Mouse (Mus musculus): Measurements from ENCODE around the gene Mpg. TPM values are rescaled to one million over a fixed set of nuclear protein-coding genes. Genes with fewer than 3 reads are reported as not detected.
"Not testable (repeated sequence)": the region's sequence is repeated elsewhere in the genome, so short reads cannot be mapped to it uniquely, and the experiment has no call there.

Mpg gene
- 15.3 and 21.3 TPM in 2 replicates for total RNA-seq (2021)
- long read RNA-seq, experiment 1, transcript Mpg-201 (4 exons, 1,737 nt): major isoform, 28 of 36 reads
- long read RNA-seq, experiment 1, partial matches to known transcripts: 2 of 36 reads
- long read RNA-seq, experiment 1, other reads (novel, unspliced or antisense): 6 of 36 reads
- long read RNA-seq, experiment 2, transcript Mpg-201 (4 exons, 1,737 nt): major isoform, 17 of 26 reads
- long read RNA-seq, experiment 2, partial matches to known transcripts: 3 of 26 reads
- long read RNA-seq, experiment 2, other reads (novel, unspliced or antisense): 6 of 26 reads

- DNase-seq: peak; percentile 96
Observed at GRCm38 (mm10) chr11:32226124-32226871, at the start of gene Mpg. TSS of gene Mpg (plus strand) at chr11:32226505.

- no peak for DNase-seq
Observed at GRCm38 (mm10) chr11:32178506-32178905, 47.8 kb upstream of the Mpg start.

- DNase-seq: no peak
Observed at GRCm38 (mm10) chr11:32181246-32181645, 45.1 kb upstream of the Mpg start.

- peak; percentile 85 for DNase-seq
Observed at GRCm38 (mm10) chr11:32181973-32182868, 44.1 kb upstream of the Mpg start.

DNA sequence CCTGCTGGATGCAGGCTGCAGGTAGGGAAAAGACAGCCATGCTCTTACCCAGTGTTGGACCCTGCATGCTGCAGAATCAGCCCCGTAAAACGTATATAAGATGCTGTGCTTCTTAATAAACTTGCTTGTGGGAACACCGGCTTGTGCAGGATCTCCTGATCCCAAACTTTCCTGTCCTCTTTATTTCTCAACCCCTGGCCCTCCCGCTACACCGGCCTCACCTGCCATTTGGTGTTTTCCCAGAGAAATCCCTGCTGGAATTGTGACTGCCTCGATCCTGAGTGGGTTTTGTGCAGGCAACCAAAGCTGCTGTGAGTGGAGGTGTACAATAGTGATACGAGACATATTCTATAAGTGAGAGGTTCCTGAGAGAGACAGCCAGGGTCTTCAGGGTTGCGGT, 41.8 kb upstream of the Mpg start:
- DNase-seq: no peak

DNA sequence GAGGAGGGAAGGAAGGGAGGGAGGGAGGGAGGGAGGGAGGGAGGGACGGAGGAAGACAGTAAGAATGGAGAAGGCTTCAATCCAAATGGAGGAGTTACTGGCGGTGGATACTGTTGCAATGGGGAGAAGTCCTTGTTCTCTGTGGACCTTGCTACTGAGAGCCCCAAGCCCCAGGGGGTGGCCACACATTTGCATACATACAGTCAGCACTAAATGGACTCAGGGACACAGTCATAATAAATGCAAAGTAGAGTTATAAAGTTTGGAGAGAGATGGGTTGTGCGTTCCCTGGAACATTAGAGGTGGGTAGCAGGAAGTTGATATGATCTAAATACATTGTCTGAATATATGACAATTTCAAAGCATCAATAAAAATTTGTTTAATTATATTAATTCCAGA, 40.3 kb upstream of the Mpg start:
- no peak for DNase-seq

- no peak for DNase-seq
Observed at GRCm38 (mm10) chr11:32187256-32187655, 39.0 kb upstream of the Mpg start.

DNA sequence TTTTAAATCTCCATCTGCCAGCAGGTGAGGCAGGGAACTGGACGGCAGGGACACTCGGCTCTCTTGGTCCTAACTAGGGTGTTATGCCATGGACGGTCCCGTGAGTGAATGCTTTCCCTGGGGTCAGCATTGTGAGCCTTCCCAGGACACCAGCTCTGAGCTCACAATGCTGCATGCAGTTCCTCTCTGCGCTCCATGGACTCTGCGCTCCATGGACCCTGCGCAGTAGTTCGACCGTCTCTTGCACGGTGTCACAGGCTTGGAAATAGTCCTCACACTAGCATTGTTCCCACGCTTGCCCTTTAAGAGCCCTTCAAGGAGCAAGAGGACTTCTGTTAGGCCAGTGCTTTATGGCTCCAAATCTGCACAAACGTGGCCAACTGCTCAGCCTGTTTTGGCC, 37.4 kb upstream of the Mpg start:
- DNase-seq: no peak

- no peak for DNase-seq
Observed at GRCm38 (mm10) chr11:32189434-32189833, 36.9 kb upstream of the Mpg start.

GRCm38 (mm10) chr11:32190119-32190518, 36.2 kb upstream of the Mpg start:
- DNase-seq: no peak

DNA sequence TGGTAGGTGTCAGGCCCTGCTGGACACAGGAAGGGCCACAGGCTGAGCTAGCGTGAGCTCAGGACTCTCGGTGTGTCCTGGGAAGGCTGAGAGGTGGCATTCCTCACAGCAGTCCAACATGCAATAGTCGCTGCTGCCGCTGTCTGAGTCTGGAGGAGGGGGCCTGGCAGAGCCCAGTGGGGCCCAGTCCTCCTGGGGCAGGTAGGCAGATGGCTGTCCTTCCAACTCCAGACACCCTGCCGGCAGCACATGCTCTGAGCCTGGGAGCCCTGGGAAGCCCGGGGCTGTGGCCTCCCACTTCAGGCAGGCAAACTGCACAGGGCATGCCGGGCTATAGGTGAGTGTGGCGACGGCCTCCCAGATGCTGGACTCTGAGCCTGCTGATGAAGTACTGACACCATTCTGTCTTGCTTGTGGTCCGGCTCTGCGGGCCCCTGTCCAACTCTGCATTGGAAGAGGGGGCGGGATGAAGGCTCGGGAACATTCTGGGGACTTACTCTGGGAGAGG, 35.6 kb upstream of the Mpg start:
- DNase-seq: no peak

GRCm38 (mm10) chr11:32193156-32193555, 33.1 kb upstream of the Mpg start:
- no peak for DNase-seq

- no peak for DNase-seq
Observed at GRCm38 (mm10) chr11:32194086-32194485, 32.2 kb upstream of the Mpg start.

DNA sequence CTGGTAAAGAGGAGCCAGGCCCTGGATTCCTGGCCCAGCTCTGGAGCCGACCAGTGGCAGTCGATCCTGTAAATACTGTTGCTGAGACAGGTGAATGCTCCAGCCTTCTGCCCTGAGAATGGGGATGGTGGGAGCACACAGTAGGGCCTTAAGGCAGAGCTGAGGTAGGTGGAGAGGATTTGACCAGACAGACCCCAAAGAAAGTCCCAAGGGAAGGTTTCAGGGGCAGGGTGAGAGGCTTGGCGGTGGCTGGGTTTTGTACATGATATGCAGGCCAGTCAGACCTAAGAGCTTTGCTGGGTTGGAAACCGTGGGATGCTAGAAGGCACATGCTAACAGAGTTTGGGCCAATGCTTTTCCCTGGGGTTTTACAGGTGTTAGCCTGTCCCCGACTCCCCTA, 31.7 kb upstream of the Mpg start:
- no peak for DNase-seq

DNA sequence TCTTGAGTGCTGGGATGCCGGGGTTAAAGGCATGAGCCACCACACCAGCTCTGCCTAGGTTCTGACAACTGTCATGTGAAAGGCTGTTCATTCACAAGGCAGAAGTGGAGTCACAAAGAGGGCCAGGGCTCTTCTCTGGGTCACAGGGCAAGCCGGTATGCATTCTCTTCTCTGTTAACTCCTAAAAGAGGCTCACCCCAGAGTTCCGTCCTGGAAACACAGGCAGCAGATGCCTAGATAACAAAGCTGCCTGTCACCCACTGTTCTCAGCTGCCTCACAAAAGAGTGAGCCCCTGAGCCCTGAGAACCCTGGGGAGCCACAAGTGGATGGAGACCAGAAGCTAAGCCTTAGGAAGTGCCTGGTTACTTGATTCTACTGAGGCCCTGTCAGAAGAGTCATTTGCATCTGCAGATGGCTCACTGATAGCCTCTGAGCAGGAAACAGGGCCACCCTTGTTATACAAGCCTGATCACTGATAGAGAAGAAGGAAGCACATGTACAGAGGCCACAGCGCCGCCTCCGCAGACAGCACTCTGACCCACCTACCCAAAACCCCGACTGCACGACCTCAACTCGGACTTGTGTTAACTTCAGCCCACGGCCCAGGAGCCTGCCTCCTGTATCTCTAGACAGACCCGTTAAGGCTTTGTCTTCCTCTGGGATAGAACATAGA, 30.3 kb upstream of the Mpg start:
- DNase-seq: no peak

- DNase-seq: peak; percentile 2
Observed at GRCm38 (mm10) chr11:32196727-32197126, 29.6 kb upstream of the Mpg start.

DNA sequence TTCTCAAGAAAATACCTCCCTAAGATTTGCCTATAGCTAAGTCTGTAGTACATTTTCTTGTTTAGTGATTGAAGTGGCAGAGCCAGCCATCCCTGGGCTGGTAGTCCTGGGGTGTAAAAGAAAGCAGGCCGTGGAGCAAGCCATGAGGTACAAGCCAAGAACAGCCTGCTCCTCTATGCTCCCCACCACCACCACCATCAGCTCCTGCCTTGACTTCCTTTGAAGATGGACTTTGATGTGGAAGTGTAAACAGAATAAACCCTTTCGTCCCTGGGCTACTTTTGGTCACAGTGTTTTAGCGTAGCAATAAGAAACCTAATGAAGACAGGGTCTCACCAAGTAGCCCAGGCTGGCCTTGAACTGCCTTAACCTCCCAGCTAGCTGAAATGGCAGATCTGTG, 28.5 kb upstream of the Mpg start:
- peak; percentile 0 for DNase-seq

- DNase-seq: peak; percentile 2
Observed at GRCm38 (mm10) chr11:32198256-32198955, 27.9 kb upstream of the Mpg start.

DNA sequence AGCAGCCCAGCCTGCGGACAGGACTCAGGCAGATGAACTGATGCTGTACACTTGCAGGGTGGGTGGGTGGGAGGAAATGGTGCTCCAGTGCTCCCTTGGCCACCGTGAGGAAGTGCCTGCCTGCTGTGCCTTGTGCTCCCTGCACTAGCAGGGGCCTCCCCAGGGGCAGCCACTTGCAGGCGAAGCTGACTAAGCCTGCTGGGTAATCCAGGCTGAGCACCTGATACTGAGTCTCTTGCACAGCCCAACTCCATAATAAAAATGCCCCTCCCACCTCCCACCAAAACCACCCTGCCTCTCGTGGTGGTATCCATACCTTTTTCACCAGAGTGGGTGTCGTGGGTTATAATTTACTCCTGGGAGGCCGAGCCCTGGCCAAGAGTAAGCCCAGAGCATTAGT, 27.1 kb upstream of the Mpg start:
- DNase-seq: peak; percentile 3

GRCm38 (mm10) chr11:32200075-32200601, 26.2 kb upstream of the Mpg start, which contains the start of gene Il9r:
TSS of gene Il9r (minus strand) at chr11:32200279.
- DNase-seq: peak; percentile 56

DNA sequence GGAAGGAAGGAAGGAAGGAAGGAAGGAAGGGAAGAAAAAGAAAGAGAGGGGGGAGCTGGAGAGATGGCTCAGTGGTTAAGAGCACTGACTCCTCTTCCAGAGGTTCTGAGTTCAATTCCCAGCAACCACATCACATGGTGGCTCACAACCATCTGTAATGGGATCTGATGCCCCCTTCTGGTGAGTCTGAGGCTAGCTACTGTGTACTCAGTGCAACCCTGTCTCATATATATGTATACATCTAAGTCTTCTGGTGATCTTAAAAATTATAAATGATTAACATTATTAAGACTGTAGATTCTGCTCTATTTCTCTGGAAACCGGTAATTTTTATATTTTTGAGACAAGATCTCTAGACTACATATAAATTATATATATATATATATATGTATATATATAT, 25.3 kb upstream of the Mpg start:
- DNase-seq: not testable (repeated sequence)

Measured in adrenal gland, postnatal 14 days (tissue).